ENCODE assay signal across 15 mouse cellular contexts in the genomic region with DNA sequence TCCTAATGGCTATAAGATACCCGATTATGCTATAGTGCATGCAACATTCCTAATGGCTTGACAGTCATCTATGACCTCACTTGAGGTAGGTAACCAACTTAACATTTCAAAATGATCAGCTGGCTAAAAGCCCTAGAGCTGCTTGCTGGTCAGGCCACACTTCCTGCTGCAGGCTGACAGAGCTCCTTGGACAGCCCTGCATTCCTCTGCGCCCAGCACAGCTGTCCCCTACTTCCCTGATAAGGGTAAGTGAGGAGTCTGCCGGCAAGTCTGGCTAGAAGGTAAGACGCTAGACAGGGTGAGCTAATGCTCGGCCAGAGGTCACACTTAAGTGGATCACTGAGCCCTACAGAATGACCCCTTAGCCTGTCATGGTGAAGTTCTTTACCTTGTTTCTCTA. TPM values are rescaled to one million over a fixed set of nuclear protein-coding genes. Genes with fewer than 3 reads are reported as not detected.
DNase-seq lines count a peak whose midpoint lies in the region; ATAC-seq and TF ChIP-seq lines count a peak whose summit lies in the region.
"Had no signal": no experiment of that assay in that cellular context is flagged by ENCODE, and none has a peak within 500 bp of the region (broad histone marks: within the 10 kb centered on the region; RNA-seq: fewer than 3 reads in every experiment).

No protein-coding gene starts in this region.

- peaks cover 31% of the 10 kb centered on the region for H3K4me1 ChIP-seq in kidney, embryonic 14.5 days (ENCODE audit: control insufficient read depth, insufficient read depth, low read length)
- no peaks in the 10 kb centered on the region; the same call in 1 of the 2 replicates for H3K4me1 ChIP-seq in midbrain, postnatal 0 days (ENCODE audit: insufficient read depth, low read length)

- H3K4me3 ChIP-seq in kidney, embryonic 14.5 days (ENCODE audit: low read length): no peak overlapping the region
- H3K4me3 ChIP-seq in midbrain, postnatal 0 days (ENCODE audit: low read depth, low read length): no peak overlapping the region
- H3K4me3 ChIP-seq: embryonic facial prominence, embryonic 10.5 days; forebrain, embryonic 10.5 days; hindbrain, embryonic 12.5 days; midbrain, embryonic 13.5 days; neural tube, embryonic 13.5 days had no signal

- H3K27me3 ChIP-seq in kidney, embryonic 14.5 days (ENCODE audit: control insufficient read depth, insufficient read depth, low read length): no peaks in the 10 kb centered on the region
- H3K27me3 ChIP-seq in midbrain, postnatal 0 days (ENCODE audit: insufficient read depth, low read length): no peaks in the 10 kb centered on the region
- H3K27me3 ChIP-seq: hindbrain, embryonic 12.5 days; midbrain, embryonic 13.5 days; neural tube, embryonic 13.5 days had no signal

- H3K36me3 ChIP-seq in kidney, embryonic 14.5 days (ENCODE audit: control insufficient read depth, insufficient read depth, low read length): no peaks in the 10 kb centered on the region
- no peaks in the 10 kb centered on the region for H3K36me3 ChIP-seq in midbrain, postnatal 0 days (ENCODE audit: insufficient read depth, low read length)
- H3K36me3 ChIP-seq: embryonic facial prominence, embryonic 10.5 days; forebrain, embryonic 10.5 days; hindbrain, embryonic 12.5 days; midbrain, embryonic 13.5 days; neural tube, embryonic 13.5 days had no signal

- no peak for TF ChIP-seq CTCF in midbrain, postnatal 0 days (IDR thresholded peaks at IDR 0.05)

- 0 out of 2 replicates have a peak, but pooled peaks have one; percentile 37 for ATAC-seq in kidney, embryonic 14.5 days (ENCODE audit: low FRiP score, low TSS enrichment)
- ATAC-seq in midbrain, postnatal 0 days (ENCODE audit: low FRiP score): no peak
- ATAC-seq: midbrain, embryonic 13.5 days had no signal

- WGBS in kidney, embryonic 14.5 days: 44% methylated on average over 5 of the region's 5 CpGs
- 71% methylated on average over 5 of the region's 5 CpGs for WGBS in midbrain, postnatal 0 days

- no peaks in the 10 kb centered on the region for H3K9me3 ChIP-seq in kidney, embryonic 14.5 days (ENCODE audit: control insufficient read depth, low read length)
- H3K9me3 ChIP-seq in midbrain, postnatal 0 days (ENCODE audit: low read length): no peaks in the 10 kb centered on the region
- H3K9me3 ChIP-seq: embryonic facial prominence, embryonic 10.5 days; forebrain, embryonic 10.5 days; hindbrain, embryonic 12.5 days; midbrain, embryonic 13.5 days; neural tube, embryonic 13.5 days had no signal

- H3K4me2 ChIP-seq in kidney, embryonic 14.5 days (replicated peaks; ENCODE audit: low read depth, low read length): no peak overlapping the region
- H3K4me2 ChIP-seq in midbrain, postnatal 0 days (ENCODE audit: low read depth, low read length, poor library complexity, severe bottlenecking): no peak overlapping the region
- H3K4me2 ChIP-seq: hindbrain, embryonic 12.5 days; midbrain, embryonic 13.5 days; neural tube, embryonic 13.5 days had no signal

- H3K27ac ChIP-seq in kidney, embryonic 14.5 days (ENCODE audit: low read depth, low read length): no peak overlapping the region
- no peak overlapping the region for H3K27ac ChIP-seq in midbrain, postnatal 0 days (ENCODE audit: low read depth, low read length)
- H3K27ac ChIP-seq: embryonic facial prominence, embryonic 10.5 days; forebrain, embryonic 10.5 days; hindbrain, embryonic 12.5 days; midbrain, embryonic 13.5 days; neural tube, embryonic 13.5 days had no signal

- no peak overlapping the region for H3K9ac ChIP-seq in kidney, embryonic 14.5 days (ENCODE audit: low read depth, low read length)
- no peak overlapping the region for H3K9ac ChIP-seq in midbrain, postnatal 0 days (replicated peaks; ENCODE audit: low read length, poor library complexity, severe bottlenecking)
- H3K9ac ChIP-seq: hindbrain, embryonic 12.5 days; midbrain, embryonic 13.5 days; neural tube, embryonic 13.5 days had no signal

- no peak for DNase-seq in kidney, adult 11 months
- peak; percentile 30 to 53 for DNase-seq in lung, postnatal 4 days
- DNase-seq in lung, postnatal 25 days (ENCODE audit: low spot score): no peak
- DNase-seq in heart, postnatal 4 days: peak; percentile 45
- no peak for DNase-seq in midbrain, postnatal 0 days (ENCODE audit: low spot score)
- no peak for DNase-seq in adrenal gland, postnatal 14 days
- DNase-seq: cerebellum, adult 18-20 months; left cerebral cortex, postnatal 4 days; retina, postnatal 1 day had no signal

RNA-seq across cellular contexts. Expression of a gene that starts 52.8 kb away (rescaled TPM):
- 21.1 and 27.3 TPM in 2 replicates for polyA plus RNA-seq in kidney, embryonic 14.5 days (2014; fragmentation: Nextera tagmentation; extraction: Ambion mirVana)
- 10 to 100 TPM; 19.5 to 20.3 TPM for total RNA-seq in heart, postnatal 4 days (2021)
- 12.9 and 13.9 TPM in 2 replicates for total RNA-seq in midbrain, postnatal 0 days (2014; rRNA removed)
- polyA plus RNA-seq in midbrain, postnatal 0 days (2015; fragmentation: Nextera tagmentation; extraction: Ambion mirVana): 13.0 and 13.2 TPM in 2 replicates
- 22.5 and 29.0 TPM in 2 replicates for total RNA-seq in adrenal gland, postnatal 14 days (2021)

Comparison
In these comparisons a context has a peak if more than half of its experiments do, and no peak if none do; other contexts are left out.
1. DNase-seq: peak in lung, postnatal 4 days (2 of 2) and heart, postnatal 4 days (single experiment); none in kidney, adult 11 months (single experiment), lung, postnatal 25 days (single experiment), midbrain, postnatal 0 days (single experiment) and adrenal gland, postnatal 14 days (single experiment).